Mouse (Mus musculus): ENCODE results near the gene Olfr694.
"Not testable (repeated sequence)": the region's sequence is repeated elsewhere in the genome, so short reads cannot be mapped to it uniquely, and the experiment has no call there.

The Olfr694 gene

DNA sequence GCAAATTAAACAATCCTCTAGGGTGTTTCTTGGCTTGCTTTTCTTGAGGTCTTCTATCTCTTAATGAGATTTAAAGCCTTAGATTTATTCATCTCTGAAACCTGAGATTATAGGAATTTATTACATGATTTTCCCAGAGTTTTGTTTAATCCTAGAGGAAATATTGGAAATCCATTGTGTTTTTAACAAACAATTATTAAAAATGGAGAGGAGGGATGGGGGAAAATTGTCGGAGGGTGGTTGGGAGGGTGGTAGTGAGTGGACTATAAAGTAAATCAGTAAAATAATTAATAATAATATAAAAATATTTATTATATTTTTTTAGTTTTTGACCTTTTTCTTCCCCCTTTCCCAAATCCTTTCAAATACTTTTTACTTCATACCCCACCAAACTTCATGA lies at the start of gene Olfr694:
Gene Olfr694, minus strand, starts transcription at position 101 of the 400 bp plus-strand sequence.
- no peak for DNase-seq (ENCODE audit: low read depth, low spot score)

DNA sequence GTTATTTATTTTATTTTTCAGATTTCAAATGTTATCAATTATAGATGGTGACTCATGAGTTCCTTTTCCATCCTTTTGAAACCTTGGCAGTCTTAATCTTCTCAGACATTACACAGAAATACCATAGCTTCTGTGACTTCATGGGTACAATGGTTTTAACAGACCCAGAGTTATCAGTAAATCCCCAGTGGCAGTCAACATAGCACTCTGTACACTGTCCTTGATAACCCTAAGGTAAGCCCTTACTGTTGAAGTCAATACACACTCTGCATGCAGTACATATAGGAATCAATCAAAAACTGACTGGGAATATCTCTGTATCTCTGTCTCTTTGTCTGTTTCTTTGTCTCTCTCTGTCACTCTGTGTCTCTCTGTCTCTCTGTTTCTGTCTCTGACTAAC lies 45.4 kb upstream of the Olfr694 start:
- no peak for DNase-seq (ENCODE audit: low read depth, low spot score)

- no peak for DNase-seq (ENCODE audit: low read depth, low spot score)
Measured at GRCm38 (mm10) chr7:106733717-106734116, 42.1 kb upstream of the Olfr694 start.

GRCm38 (mm10) chr7:106725654-106726053 lies 34.0 kb upstream of the Olfr694 start:
- not testable (repeated sequence) for DNase-seq (ENCODE audit: low read depth, low spot score)

GRCm38 (mm10) chr7:106716296-106716695 lies 24.7 kb upstream of the Olfr694 start, which contains the start of gene Olfr695:
Gene Olfr695, minus strand, starts transcription at chr7:106716396.
- no peak for DNase-seq (ENCODE audit: low read depth, low spot score)

- no peak for DNase-seq (ENCODE audit: low read depth, low spot score)
Measured at GRCm38 (mm10) chr7:106711463-106711862, 19.8 kb upstream of the Olfr694 start.

DNA sequence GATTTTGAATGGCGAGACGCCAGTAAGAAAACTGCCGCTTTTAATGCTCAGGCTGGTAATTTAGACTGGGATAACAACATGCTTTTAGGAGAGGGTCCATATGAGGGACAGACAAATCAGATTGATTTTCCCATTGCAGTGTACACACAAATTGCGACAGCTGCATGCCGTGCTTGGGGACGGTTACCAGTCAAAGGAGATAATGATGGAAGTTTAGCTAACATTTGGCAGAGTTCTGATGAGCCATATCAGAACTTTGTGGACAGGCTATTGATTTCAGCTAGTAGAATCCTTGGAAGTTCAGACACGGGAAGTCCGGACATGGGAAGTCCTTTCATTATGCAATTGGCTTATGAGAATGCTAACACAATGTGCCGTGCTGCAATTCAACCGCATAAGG lies 16.1 kb upstream of the Olfr694 start:
- not testable (repeated sequence) for DNase-seq (ENCODE audit: low read depth, low spot score)

GRCm38 (mm10) chr7:106696891-106697290 lies 5.3 kb upstream of the Olfr694 start:
- DNase-seq (ENCODE audit: low read depth, low spot score) = no peak

GRCm38 (mm10) chr7:106692976-106693375 lies 1.4 kb upstream of the Olfr694 start:
- no peak for DNase-seq (ENCODE audit: low read depth, low spot score)

DNA sequence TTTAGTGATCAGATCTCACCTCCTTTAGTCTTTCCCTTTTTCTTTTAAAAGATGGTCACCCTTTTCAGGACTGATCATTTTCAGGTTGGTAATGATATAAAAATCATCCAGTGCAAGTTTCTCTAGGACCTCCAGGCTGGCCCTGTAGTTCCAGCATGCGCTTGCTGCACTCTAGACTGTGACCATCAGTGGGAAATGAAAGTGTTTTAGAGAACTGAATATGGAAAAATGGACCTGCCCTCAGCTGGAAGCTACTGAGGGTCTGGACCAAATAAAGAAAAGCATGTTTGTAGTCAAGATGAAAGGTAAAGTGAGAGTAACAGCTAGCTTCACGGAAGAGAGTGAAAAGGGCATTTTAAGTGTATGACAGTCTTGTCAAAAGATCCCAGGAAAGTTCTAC lies 6.2 kb downstream of the Olfr694 start:
- no peak for DNase-seq (ENCODE audit: low read depth, low spot score)

GRCm38 (mm10) chr7:106680484-106680883 lies 11.1 kb downstream of the Olfr694 start, which contains the start of gene Olfr693:
Gene Olfr693, minus strand, starts transcription at chr7:106680584.
- DNase-seq (ENCODE audit: low read depth, low spot score) = no peak

DNA sequence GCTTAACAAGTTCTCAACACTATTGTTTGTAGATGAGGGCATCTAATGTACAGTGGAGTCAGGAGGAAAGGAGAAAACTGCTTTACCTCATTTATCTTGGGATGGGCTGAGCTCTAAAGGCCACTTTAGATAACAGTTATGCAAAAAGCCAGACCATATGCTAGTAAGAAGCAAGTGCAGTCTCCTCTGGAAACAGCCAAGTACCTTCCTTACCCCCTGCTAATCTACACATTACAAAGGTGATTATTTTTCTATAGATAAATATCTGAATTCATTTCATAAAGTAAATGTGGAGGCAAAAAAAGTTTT lies 39.3 kb downstream of the Olfr694 start:
- no peak for DNase-seq (ENCODE audit: low read depth, low spot score)

GRCm38 (mm10) chr7:106651555-106652343 lies 39.9 kb downstream of the Olfr694 start:
- no peak for DNase-seq (ENCODE audit: low read depth, low spot score)

GRCm38 (mm10) chr7:106649774-106650173 lies 41.8 kb downstream of the Olfr694 start:
- DNase-seq (ENCODE audit: low read depth, low spot score) = no peak

DNA sequence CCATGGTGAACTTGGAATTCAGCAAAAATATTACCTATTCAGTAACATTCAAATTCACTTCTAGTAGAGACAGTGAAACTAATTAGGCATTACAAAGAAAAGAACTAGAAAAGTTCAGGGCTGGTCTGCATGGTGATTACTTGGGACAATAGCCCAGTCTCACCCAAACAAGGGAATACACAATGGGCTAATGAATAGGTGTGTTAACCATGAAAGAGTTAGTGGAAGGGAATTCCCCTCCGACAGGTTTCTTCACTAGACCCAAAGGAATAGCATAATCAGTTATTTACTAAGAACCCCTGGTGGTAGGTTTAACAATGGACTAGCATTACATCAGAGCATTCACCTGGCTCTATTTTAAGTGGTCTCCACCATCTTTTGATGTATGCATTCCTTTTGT lies 46.4 kb downstream of the Olfr694 start:
- DNase-seq (ENCODE audit: low read depth, low spot score) = no peak

DNA sequence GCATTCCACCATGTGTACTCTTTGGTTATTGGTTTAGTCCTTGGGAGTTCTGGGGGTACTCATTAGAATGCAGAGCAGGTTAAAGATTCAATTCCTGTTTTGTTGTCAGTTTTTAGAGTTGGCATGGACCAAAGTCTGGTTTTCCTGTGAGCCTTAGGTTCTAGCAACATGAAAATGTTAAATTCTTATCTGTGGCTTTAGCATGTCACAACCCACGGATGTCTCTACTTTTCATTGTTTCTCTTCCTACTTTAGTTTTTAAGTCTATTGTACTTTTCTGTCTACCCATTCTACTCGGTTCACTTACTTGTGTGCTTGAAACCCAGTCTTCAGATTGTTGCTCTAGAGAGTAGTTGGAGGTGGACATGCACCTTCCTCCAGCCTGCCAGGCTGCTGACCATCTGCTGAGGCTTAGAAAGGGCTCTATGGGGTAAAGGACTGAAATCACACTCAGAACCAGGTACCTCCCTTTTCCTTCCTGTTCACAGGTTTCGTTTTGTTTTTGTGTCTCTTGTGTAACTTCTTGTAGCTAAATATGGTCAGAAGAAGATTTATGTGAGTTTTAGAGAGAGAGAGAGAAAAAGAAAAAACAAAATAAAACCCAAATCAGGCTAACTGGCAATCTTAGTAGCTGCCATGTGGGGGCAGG lies 47.3 kb downstream of the Olfr694 start:
- no peak for DNase-seq (ENCODE audit: low read depth, low spot score)

DNA sequence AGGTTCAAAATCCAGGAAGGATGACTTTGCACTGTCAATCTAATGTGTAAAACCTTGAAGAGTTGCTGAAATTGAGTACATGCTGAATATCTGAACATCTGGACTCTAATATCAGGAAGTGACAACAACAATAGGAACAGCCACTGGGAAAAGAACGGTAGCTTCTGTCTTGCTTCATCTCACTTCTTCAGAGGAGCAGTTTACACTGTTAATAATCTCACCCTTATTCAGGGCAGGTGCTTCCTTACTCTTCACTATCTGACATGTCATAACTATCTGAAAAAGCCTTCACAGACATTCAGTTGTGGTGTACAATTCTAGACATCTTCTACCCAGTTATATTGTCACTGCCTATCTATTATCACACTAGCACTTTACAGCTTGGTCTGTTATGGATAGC lies 50.8 kb downstream of the Olfr694 start:
- DNase-seq (ENCODE audit: low read depth, low spot score) = no peak

- no peak for DNase-seq (ENCODE audit: low read depth, low spot score)
Measured at GRCm38 (mm10) chr7:106635560-106635959, 56.1 kb downstream of the Olfr694 start.
